In the genomic region with DNA sequence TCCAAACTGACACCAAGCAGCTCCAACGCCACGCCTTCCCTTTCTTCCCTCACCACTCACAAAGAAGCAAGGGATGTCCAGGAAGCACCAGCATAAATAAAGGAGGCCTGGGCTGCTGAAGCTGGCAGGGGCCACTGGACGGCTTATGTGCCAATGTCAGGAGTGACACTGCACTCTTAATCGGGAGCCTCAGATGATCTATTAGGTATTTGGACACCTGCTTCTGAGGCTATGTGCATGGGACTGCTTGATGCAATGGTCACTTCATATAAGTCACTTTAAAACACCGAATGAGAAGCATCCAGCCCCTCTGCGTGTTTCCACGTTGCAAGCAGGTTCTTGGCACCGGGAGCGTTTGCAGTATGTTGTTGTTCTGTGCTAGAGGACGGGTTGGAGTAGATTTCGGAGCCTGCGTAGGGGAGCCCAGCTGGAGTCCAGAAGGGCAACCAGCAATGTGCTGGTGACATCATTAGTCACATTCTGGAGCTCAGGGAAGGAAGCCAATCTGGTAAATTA, we compare ENCODE assay signal across 8 mouse cellular contexts.
A peak's percentile ranks its signal among the peaks of the same experiment; 100 is the strongest.
DNase-seq lines count a peak whose midpoint lies in the region; ATAC-seq and TF ChIP-seq lines count a peak whose summit lies in the region.
"Had no signal": no experiment of that assay in that cellular context is flagged by ENCODE, and none has a peak within 500 bp of the region (broad histone marks: within the 10 kb centered on the region; RNA-seq: fewer than 3 reads in every experiment).

No protein-coding gene starts in this region.

- H3K4me3 ChIP-seq in midbrain, postnatal 0 days (ENCODE audit: low read depth, low read length): no peak overlapping the region
- no peak overlapping the region for H3K4me3 ChIP-seq in midbrain, embryonic 16.5 days (ENCODE audit: low read depth, low read length)
- no peak overlapping the region for H3K4me3 ChIP-seq in forebrain, postnatal 0 days (ENCODE audit: low read depth, low read length)
- H3K4me3 ChIP-seq: neural tube, embryonic 12.5 days had no signal

- intact Hi-C loops in left cerebral cortex, postnatal 10 days (cut with DNase I): no loop called here

- H3K4me1 ChIP-seq in midbrain, postnatal 0 days (ENCODE audit: insufficient read depth, low read length): no peaks in the 10 kb centered on the region
- no peaks in the 10 kb centered on the region for H3K4me1 ChIP-seq in midbrain, embryonic 16.5 days (ENCODE audit: control insufficient read depth, insufficient read depth, low read length)
- no peaks in the 10 kb centered on the region for H3K4me1 ChIP-seq in forebrain, postnatal 0 days (ENCODE audit: insufficient read depth)
- H3K4me1 ChIP-seq: neural tube, embryonic 12.5 days had no signal

- no peak overlapping the region for H3K9ac ChIP-seq in midbrain, postnatal 0 days (replicated peaks; ENCODE audit: low read length, poor library complexity, severe bottlenecking)
- no peak overlapping the region for H3K9ac ChIP-seq in midbrain, embryonic 16.5 days (ENCODE audit: low read depth, low read length)
- H3K9ac ChIP-seq in forebrain, postnatal 0 days: no peak overlapping the region
- H3K9ac ChIP-seq: neural tube, embryonic 12.5 days had no signal

- H3K9me3 ChIP-seq in midbrain, postnatal 0 days (ENCODE audit: low read length): no peaks in the 10 kb centered on the region
- H3K9me3 ChIP-seq in midbrain, embryonic 16.5 days (replicated peaks; ENCODE audit: control insufficient read depth, low read length, poor library complexity, severe bottlenecking): no peaks in the 10 kb centered on the region
- H3K9me3 ChIP-seq in forebrain, postnatal 0 days (ENCODE audit: low read length): no peaks in the 10 kb centered on the region
- H3K9me3 ChIP-seq: neural tube, embryonic 12.5 days had no signal

- no peaks in the 10 kb centered on the region for H3K27me3 ChIP-seq in midbrain, postnatal 0 days (ENCODE audit: insufficient read depth, low read length)
- no peaks in the 10 kb centered on the region for H3K27me3 ChIP-seq in midbrain, embryonic 16.5 days (ENCODE audit: control insufficient read depth, insufficient read depth, low read depth, low read length)
- H3K27me3 ChIP-seq in forebrain, postnatal 0 days (ENCODE audit: insufficient read depth, low read length): no peaks in the 10 kb centered on the region
- H3K27me3 ChIP-seq: neural tube, embryonic 12.5 days had no signal

- no peaks in the 10 kb centered on the region for H3K36me3 ChIP-seq in midbrain, postnatal 0 days (ENCODE audit: insufficient read depth, low read length)
- no peaks in the 10 kb centered on the region for H3K36me3 ChIP-seq in midbrain, embryonic 16.5 days (ENCODE audit: control insufficient read depth, insufficient read depth, low read length)
- H3K36me3 ChIP-seq in forebrain, postnatal 0 days (ENCODE audit: insufficient read depth): no peaks in the 10 kb centered on the region
- H3K36me3 ChIP-seq: neural tube, embryonic 12.5 days had no signal

- TF ChIP-seq CTCF in midbrain, postnatal 0 days (IDR thresholded peaks at IDR 0.05): no peak
- TF ChIP-seq CTCF in forebrain, postnatal 0 days (IDR thresholded peaks at IDR 0.05; ENCODE audit: low read depth): no peak

- H3K27ac ChIP-seq in midbrain, postnatal 0 days (ENCODE audit: low read depth, low read length): no peak overlapping the region
- H3K27ac ChIP-seq in midbrain, embryonic 16.5 days (ENCODE audit: low read length): no peak overlapping the region
- peak overlapping the region; percentile 48; the same call in 1 of the 2 replicates for H3K27ac ChIP-seq in forebrain, postnatal 0 days (ENCODE audit: low read depth, low read length)
- H3K27ac ChIP-seq: neural tube, embryonic 12.5 days had no signal

- H3K4me2 ChIP-seq in midbrain, postnatal 0 days (ENCODE audit: low read depth, low read length, poor library complexity, severe bottlenecking): no peak overlapping the region
- H3K4me2 ChIP-seq in midbrain, embryonic 16.5 days (ENCODE audit: low read length): no peak overlapping the region
- H3K4me2 ChIP-seq in forebrain, postnatal 0 days (ENCODE audit: low read depth): peak overlapping the region; percentile 26; the same call in 1 of the 2 replicates
- H3K4me2 ChIP-seq: neural tube, embryonic 12.5 days had no signal

- ATAC-seq in midbrain, postnatal 0 days (ENCODE audit: low FRiP score): peak; percentile 52; the same call in 1 of the 2 replicates
- ATAC-seq in midbrain, embryonic 16.5 days: no peak
- ATAC-seq in forebrain, postnatal 0 days: peak; percentile 94

- WGBS in midbrain, postnatal 0 days: 65% methylated on average over 12 of the region's 12 CpGs
- WGBS in midbrain, embryonic 16.5 days: 70% methylated on average over 12 of the region's 12 CpGs
- WGBS in forebrain, postnatal 0 days: 34% methylated on average over 12 of the region's 12 CpGs

- peak; percentile 71 for DNase-seq in midbrain, postnatal 0 days (ENCODE audit: low spot score)
- DNase-seq in forebrain, postnatal 0 days: peak; percentile 81
- DNase-seq in left cerebral cortex, postnatal 10 days (ENCODE audit: extremely low spot score in 1 of 2, low spot score in 2 of 2): peak; percentile 38 to 42
- peak; percentile 69 for DNase-seq in telencephalon, adult 2 months (ENCODE audit: low read depth, low spot score)
- DNase-seq in thymus, postnatal 36 days: no peak
- DNase-seq in gastrocnemius, postnatal 4 days (ENCODE audit: low spot score in 2 of 2): no peak

Comparison
In these comparisons a context has a peak if more than half of its experiments do, and no peak if none do; other contexts are left out.
1. DNase-seq: peak in midbrain, postnatal 0 days (single experiment), forebrain, postnatal 0 days (single experiment), left cerebral cortex, postnatal 10 days (2 of 2) and telencephalon, adult 2 months (single experiment); none in thymus, postnatal 36 days (0 of 2) and gastrocnemius, postnatal 4 days (0 of 2).